Mouse (Mus musculus) megakaryocyte progenitor cell, adult 5-6 weeks (primary cell): ENCODE measurements around the gene Coro7. TPM values are rescaled to one million over a fixed set of nuclear protein-coding genes. Genes with fewer than 3 reads are reported as not detected.
A peak's percentile ranks its signal among the peaks of the same experiment; 100 is the strongest.

Experiments
- ATAC-seq: replicated peaks from 2 replicates; pipeline ENCODE4 v1.8.0; 2016; ENCODE audit warnings: mild to moderate bottlenecking, moderate TSS enrichment, inconsistent platforms; ENCODE audit not compliant: poor library complexity
- total RNA-seq, 2 experiments: library from RNA; stranded (forward) in 1 of 2; stranded (reverse) in 1 of 2; fragments of 157-497, 149-512 nt in 1 of 2; fragments of 200-1000 nt in 1 of 2; gene quantifications; 2 replicates each; pipeline versions ENCODE4 v1.2.3 to v1.2.4; 2015 to 2017

Gene Coro7
- total RNA-seq, 2 experiments from 2014 or later = 40.2 to 67.0 TPM

- peak; percentile 94 for ATAC-seq
Observed at GRCm38 (mm10) chr16:4624481-4625110, 55.0 kb downstream of the Coro7 start, which contains the start of gene Pam16. Gene Pam16, minus strand, starts transcription at chr16:4624988.

- ATAC-seq = peak; percentile 24
Observed at GRCm38 (mm10) chr16:4624074-4624473, 55.5 kb downstream of the Coro7 start.

- ATAC-seq = no peak
Observed at GRCm38 (mm10) chr16:4616829-4617228, 62.7 kb downstream of the Coro7 start.

GRCm38 (mm10) chr16:4615297-4615696, 64.3 kb downstream of the Coro7 start:
- no peak for ATAC-seq

- ATAC-seq = no peak
Observed at GRCm38 (mm10) chr16:4614639-4615038, 64.9 kb downstream of the Coro7 start.

GRCm38 (mm10) chr16:4613736-4614135, 65.8 kb downstream of the Coro7 start:
- ATAC-seq = no peak

- ATAC-seq = no peak
Observed at GRCm38 (mm10) chr16:4611676-4612075, 67.9 kb downstream of the Coro7 start.

GRCm38 (mm10) chr16:4611193-4611592, 68.4 kb downstream of the Coro7 start:
- ATAC-seq = no peak

- no peak for ATAC-seq
Observed at GRCm38 (mm10) chr16:4608532-4609059, 71.0 kb downstream of the Coro7 start.

- peak; percentile 91 for ATAC-seq
Observed at GRCm38 (mm10) chr16:4607818-4608531, 71.6 kb downstream of the Coro7 start.

GRCm38 (mm10) chr16:4606431-4607084, 73.0 kb downstream of the Coro7 start:
- peak; percentile 73 for ATAC-seq

- ATAC-seq = no peak
Observed at GRCm38 (mm10) chr16:4605514-4606131, 74.0 kb downstream of the Coro7 start.

GRCm38 (mm10) chr16:4604293-4604837, 75.2 kb downstream of the Coro7 start:
- ATAC-seq = no peak

- ATAC-seq = no peak
Observed at GRCm38 (mm10) chr16:4603453-4603837, 76.1 kb downstream of the Coro7 start.

GRCm38 (mm10) chr16:4602766-4603452, 76.7 kb downstream of the Coro7 start:
- no peak for ATAC-seq

- no peak for ATAC-seq
Observed at GRCm38 (mm10) chr16:4602189-4602588, 77.4 kb downstream of the Coro7 start.

- no peak for ATAC-seq
Observed at GRCm38 (mm10) chr16:4600701-4601310, 78.8 kb downstream of the Coro7 start.

GRCm38 (mm10) chr16:4599616-4600015, 80.0 kb downstream of the Coro7 start:
- ATAC-seq = no peak

GRCm38 (mm10) chr16:4598891-4599543, 80.6 kb downstream of the Coro7 start:
- ATAC-seq = no peak
